Mouse (Mus musculus): ENCODE results near the gene Zscan2. TPM values are rescaled to one million over a fixed set of nuclear protein-coding genes. Genes with fewer than 3 reads are reported as not detected.

The Zscan2 gene
- polyA plus RNA-seq, 1 experiment from 2014 or later, result 1.1 TPM

DNA sequence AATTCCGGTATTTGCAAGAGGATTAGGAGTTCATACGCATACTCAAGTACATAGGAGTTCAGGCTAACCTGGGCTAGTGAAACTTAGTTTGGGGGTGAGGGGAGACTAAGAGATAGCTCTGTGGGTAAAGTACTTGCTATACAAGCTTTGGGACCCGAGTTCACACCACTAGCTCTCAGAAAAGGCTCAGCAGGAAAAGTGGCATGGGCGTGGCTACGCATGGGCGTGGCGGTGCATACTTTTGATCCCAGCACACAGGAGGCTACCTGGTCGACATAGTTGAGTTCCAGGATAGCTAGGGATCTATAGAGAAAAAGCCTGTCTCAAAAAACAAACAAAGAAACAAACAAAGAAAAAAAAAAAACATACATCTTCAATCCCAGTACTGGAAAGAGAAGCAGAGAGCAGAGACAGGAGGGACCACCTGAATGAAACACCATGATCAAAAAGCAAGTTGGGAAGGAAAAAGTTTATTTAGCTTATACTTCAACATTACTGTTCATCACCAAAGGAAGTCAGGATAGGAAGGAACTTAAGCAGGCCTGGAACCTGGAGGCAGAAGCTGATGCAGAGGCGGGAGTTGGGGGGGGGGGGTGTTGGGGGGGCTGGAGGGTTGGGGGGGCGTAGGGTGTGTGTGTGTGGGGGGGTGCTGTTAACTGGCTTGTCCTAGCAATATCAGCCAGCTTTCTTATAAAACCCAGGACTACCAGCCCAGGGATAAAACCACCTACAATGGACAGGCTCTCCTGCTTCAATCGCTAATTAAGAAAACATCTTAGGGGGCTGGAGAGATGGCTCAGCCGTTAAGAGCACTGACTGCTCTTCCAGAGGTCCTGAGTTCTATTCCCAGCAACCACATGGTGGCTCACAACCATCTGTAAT, 26.8 kb upstream of the Zscan2 start:
- Histone ChIP-seq H3K9ac (replicated peaks; ENCODE audit: low read depth) (no peak overlapping the region), H3K4me2 (replicated peaks; ENCODE audit: low read depth, low read length) (no peak overlapping the region), H3K9me3 (ENCODE audit: low read length) (no peaks in the 10 kb centered on the region), H3K36me3 (ENCODE audit: insufficient read depth, low read length) (no peaks in the 10 kb centered on the region), H3K4me1 (ENCODE audit: insufficient read depth, low read depth, low read length) (no peaks in the 10 kb centered on the region; the same call in 1 of the 2 replicates), H3K27ac (ENCODE audit: low read length) (no peak overlapping the region), H3K4me3 (ENCODE audit: low read depth, low read length) (no peak overlapping the region), H3K27me3 (replicated peaks; ENCODE audit: insufficient read depth, low read length) (no peaks in the 10 kb centered on the region)
- no peak for DNase-seq (ENCODE audit: low spot score)
- TF ChIP-seq CTCF (IDR thresholded peaks at IDR 0.05), result no peak
- no peak for TF ChIP-seq EP300 (IDR thresholded peaks at IDR 0.05)
- 25% methylated on average over 11 of the region's 12 CpGs for WGBS
- no peak for ATAC-seq

GRCm38 (mm10) chr7:80835984-80836652, 24.6 kb upstream of the Zscan2 start:
- Histone ChIP-seq H3K4me2 (replicated peaks; ENCODE audit: low read depth, low read length) (no peak overlapping the region), H3K4me3 (ENCODE audit: low read depth, low read length) (no peak overlapping the region), H3K27me3 (replicated peaks; ENCODE audit: insufficient read depth, low read length) (no peaks in the 10 kb centered on the region), H3K4me1 (ENCODE audit: insufficient read depth, low read depth, low read length) (peaks cover 3% of the 10 kb centered on the region; the same call in 1 of the 2 replicates), H3K36me3 (ENCODE audit: insufficient read depth, low read length) (no peaks in the 10 kb centered on the region), H3K9me3 (ENCODE audit: low read length) (no peaks in the 10 kb centered on the region), H3K27ac (ENCODE audit: low read length) (no peak overlapping the region), H3K9ac (replicated peaks; ENCODE audit: low read depth) (no peak overlapping the region)
- ATAC-seq, result no peak
- no peak for DNase-seq (ENCODE audit: low spot score)
- TF ChIP-seq CTCF (IDR thresholded peaks at IDR 0.05) (no peak), EP300 (IDR thresholded peaks at IDR 0.05) (no peak)
- 52% methylated on average over 4 of the region's 4 CpGs for whole genome bisulfite sequencing

DNA sequence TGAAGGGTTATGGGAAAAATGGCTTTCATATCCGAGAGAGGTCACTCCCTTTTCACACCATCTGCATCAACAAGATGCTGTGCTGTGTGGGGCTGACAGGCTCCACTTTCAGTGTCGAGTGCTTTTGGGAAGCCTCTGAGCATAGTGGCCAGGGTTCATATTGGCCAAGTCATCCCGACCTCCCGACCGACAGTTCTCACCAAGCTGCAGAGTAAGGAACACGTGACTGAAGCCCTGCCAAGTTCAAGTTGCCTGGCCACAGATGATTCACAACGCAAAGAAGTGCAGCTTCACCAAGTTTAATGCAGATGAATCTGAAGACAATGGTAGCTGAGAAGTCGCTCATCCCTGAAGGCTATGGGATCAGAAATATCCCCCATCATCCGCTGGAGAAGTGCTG, 23.0 kb upstream of the Zscan2 start:
- no peak overlapping the region for H3K27ac ChIP-seq (ENCODE audit: low read length)
- TF ChIP-seq CTCF (IDR thresholded peaks at IDR 0.05) (no peak), EP300 (IDR thresholded peaks at IDR 0.05) (no peak)
- 0 out of 2 replicates have a peak, but pooled peaks have one; percentile 29 for ATAC-seq
- H3K27me3 ChIP-seq (replicated peaks; ENCODE audit: insufficient read depth, low read length), result no peaks in the 10 kb centered on the region
- WGBS, result 40% methylated on average over 9 of the region's 9 CpGs
- DNase-seq (ENCODE audit: low spot score), result peak; percentile 48
- H3K36me3 ChIP-seq (ENCODE audit: insufficient read depth, low read length), result no peaks in the 10 kb centered on the region
- no peak overlapping the region for H3K4me2 ChIP-seq (replicated peaks; ENCODE audit: low read depth, low read length)
- no peak overlapping the region for H3K9ac ChIP-seq (replicated peaks; ENCODE audit: low read depth)
- H3K4me3 ChIP-seq (ENCODE audit: low read depth, low read length), result no peak overlapping the region
- H3K9me3 ChIP-seq (ENCODE audit: low read length), result no peaks in the 10 kb centered on the region
- H3K4me1 ChIP-seq (ENCODE audit: insufficient read depth, low read depth, low read length), result peaks cover 3% of the 10 kb centered on the region; the same call in 1 of the 2 replicates

DNA sequence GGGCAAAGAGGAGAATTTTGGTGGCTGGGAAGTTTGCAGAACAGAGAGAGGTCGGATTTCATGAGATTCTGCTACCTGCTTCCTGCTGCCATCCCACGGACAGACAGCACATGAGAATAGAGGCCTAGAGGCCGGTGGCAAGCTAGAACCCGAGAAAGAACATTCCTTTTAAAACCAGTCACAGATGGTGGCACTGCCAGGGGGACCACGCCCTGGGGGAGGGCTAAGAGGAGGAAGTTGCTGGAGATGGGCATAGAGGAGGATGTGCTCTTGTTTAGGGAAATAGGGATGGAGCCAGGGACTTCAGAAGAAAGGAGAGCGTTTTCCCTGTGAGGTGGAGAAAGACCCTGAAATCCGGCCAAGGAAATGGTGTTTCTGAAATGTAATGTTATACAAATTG, 22.5 kb upstream of the Zscan2 start:
- Histone ChIP-seq H3K27me3 (replicated peaks; ENCODE audit: insufficient read depth, low read length) (no peaks in the 10 kb centered on the region), H3K4me3 (ENCODE audit: low read depth, low read length) (no peak overlapping the region), H3K4me1 (ENCODE audit: insufficient read depth, low read depth, low read length) (0 out of 2 replicates have a peak, but pooled peaks cover 3% of the 10 kb centered on the region), H3K36me3 (ENCODE audit: insufficient read depth, low read length) (no peaks in the 10 kb centered on the region), H3K27ac (ENCODE audit: low read length) (no peak overlapping the region), H3K9ac (replicated peaks; ENCODE audit: low read depth) (no peak overlapping the region), H3K4me2 (replicated peaks; ENCODE audit: low read depth, low read length) (no peak overlapping the region), H3K9me3 (ENCODE audit: low read length) (no peaks in the 10 kb centered on the region)
- DNase-seq (ENCODE audit: low spot score) (no peak), ATAC-seq (no peak)
- 45% methylated on average over 7 of the region's 7 CpGs for WGBS
- no peak for TF ChIP-seq CTCF (IDR thresholded peaks at IDR 0.05)
- no peak for TF ChIP-seq EP300 (IDR thresholded peaks at IDR 0.05)

DNA sequence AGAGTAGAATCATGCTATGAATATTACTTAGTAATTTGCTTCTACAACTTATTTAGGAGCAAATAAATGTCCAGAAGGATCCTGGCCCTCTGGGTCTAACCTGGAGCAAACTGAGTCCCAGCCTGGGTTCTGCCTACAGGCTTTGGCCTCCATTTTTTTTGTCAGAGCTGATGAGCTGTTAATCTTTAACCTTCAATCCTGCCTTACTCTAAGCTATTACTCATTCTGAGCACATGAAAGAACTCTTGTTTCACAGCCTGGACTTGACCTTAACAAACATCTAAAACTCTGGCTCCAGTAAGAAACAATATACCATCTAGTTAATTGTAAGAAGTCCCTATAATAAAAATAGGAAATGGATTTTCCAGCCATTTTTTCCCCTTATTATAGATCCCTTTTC, 21.0 kb upstream of the Zscan2 start:
- no peak for ATAC-seq
- Histone ChIP-seq H3K4me2 (replicated peaks; ENCODE audit: low read depth, low read length) (no peak overlapping the region), H3K36me3 (ENCODE audit: insufficient read depth, low read length) (no peaks in the 10 kb centered on the region), H3K4me1 (ENCODE audit: insufficient read depth, low read depth, low read length) (0 out of 2 replicates have a peak, but pooled peaks cover 3% of the 10 kb centered on the region), H3K9me3 (ENCODE audit: low read length) (no peaks in the 10 kb centered on the region), H3K4me3 (ENCODE audit: low read depth, low read length) (no peak overlapping the region), H3K9ac (replicated peaks; ENCODE audit: low read depth) (no peak overlapping the region), H3K27me3 (replicated peaks; ENCODE audit: insufficient read depth, low read length) (no peaks in the 10 kb centered on the region), H3K27ac (ENCODE audit: low read length) (no peak overlapping the region)
- TF ChIP-seq EP300 (IDR thresholded peaks at IDR 0.05) (no peak), CTCF (IDR thresholded peaks at IDR 0.05) (no peak)
- no peak for DNase-seq (ENCODE audit: low spot score)

- Histone ChIP-seq H3K4me1 (ENCODE audit: insufficient read depth, low read depth, low read length) (0 out of 2 replicates have a peak, but pooled peaks cover 3% of the 10 kb centered on the region), H3K4me2 (replicated peaks; ENCODE audit: low read depth, low read length) (no peak overlapping the region), H3K36me3 (ENCODE audit: insufficient read depth, low read length) (no peaks in the 10 kb centered on the region), H3K9ac (replicated peaks; ENCODE audit: low read depth) (no peak overlapping the region), H3K4me3 (ENCODE audit: low read depth, low read length) (no peak overlapping the region), H3K27me3 (replicated peaks; ENCODE audit: insufficient read depth, low read length) (no peaks in the 10 kb centered on the region), H3K9me3 (ENCODE audit: low read length) (no peaks in the 10 kb centered on the region), H3K27ac (ENCODE audit: low read length) (no peak overlapping the region)
- DNase-seq (ENCODE audit: low spot score) (no peak), ATAC-seq (no peak)
- 45% methylated on average over 1 of the region's 1 CpGs for WGBS
- TF ChIP-seq EP300 (IDR thresholded peaks at IDR 0.05) (no peak), CTCF (IDR thresholded peaks at IDR 0.05) (no peak)
Observed at GRCm38 (mm10) chr7:80840241-80840640, 20.5 kb upstream of the Zscan2 start.

Measured in lung, postnatal 0 days (tissue).